Mouse (Mus musculus) left cerebral cortex, adult 11 months (tissue): ENCODE data around the gene Syt6.
A peak's percentile ranks its signal among the peaks of the same experiment; 100 is the strongest.
"Not testable (repeated sequence)": the region's sequence is repeated elsewhere in the genome, so short reads cannot be mapped to it uniquely, and the experiment has no call there.

Experiments used
- DNase-seq: peaks from one replicate; pipeline ENCODE4 v3.0.0; 2022; ENCODE audit warnings: low spot score

Syt6 gene

DNA sequence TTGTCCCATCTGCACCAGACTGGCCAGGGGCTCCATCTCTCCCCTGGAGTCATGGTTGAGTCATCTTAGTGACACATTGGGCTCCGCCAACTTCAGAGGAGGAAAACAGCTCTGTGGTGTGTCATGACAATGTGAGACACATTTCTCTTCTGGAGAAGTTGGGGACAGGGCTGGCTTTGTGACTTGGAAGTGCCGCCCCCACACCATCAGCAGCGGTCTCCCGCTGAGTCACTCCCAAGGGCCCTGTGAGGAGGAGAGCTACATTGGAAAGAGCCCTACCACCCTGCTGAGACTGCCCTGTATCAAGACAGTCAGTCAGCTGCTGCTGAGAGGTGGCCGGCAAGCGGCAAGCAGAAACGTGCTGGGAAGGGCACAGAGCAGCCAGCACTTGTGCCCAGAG, 26.0 kb downstream of the Syt6 start:
- peak; percentile 63 for DNase-seq

DNA sequence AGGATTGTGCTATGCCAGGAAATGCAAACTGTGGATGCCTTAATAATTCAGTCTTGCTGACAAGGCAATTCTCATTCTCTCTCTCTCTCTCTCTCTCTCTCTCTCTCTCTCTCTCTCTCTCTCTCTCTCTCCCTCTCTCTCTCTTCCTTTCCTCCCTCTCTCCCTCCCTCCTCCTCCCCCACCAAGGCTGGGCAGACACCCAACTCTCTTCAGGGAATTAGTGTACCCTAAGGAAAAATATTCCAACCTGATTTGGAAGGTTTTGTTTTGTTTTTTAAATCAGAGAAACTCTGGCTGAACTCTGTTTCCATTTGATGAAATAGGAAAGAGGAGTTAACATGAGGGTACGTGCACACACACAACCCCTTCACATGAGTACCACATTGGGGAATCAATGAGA, 26.5 kb downstream of the Syt6 start:
- DNase-seq: no peak

DNA sequence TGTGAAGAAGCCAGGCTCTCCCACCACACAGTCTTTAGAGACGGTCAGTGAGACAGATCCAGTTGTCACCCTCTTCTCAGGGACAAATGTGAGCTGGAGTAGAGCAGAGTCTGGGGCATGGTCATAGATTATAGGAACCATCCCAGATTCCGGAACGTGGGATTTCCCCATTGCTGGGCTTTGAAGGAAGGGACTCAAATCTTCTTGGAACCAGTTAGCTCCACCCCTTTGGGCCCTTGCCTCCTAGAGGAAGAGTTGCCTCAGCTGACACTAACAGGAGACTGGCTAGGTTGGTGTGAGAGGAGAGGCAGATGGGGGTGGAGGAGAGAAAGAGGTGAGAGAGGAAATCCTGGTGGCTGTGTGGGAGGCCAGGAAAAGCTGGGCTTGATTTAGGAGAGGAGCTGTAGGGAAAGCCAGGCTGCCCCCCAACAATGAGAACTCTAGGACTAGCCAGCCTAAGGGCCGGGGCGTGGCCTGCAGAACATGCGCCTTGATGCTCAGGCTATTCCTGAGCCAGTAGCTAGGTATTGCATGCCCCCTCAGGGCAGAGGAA, 31.1 kb downstream of the Syt6 start:
- no peak for DNase-seq

DNA sequence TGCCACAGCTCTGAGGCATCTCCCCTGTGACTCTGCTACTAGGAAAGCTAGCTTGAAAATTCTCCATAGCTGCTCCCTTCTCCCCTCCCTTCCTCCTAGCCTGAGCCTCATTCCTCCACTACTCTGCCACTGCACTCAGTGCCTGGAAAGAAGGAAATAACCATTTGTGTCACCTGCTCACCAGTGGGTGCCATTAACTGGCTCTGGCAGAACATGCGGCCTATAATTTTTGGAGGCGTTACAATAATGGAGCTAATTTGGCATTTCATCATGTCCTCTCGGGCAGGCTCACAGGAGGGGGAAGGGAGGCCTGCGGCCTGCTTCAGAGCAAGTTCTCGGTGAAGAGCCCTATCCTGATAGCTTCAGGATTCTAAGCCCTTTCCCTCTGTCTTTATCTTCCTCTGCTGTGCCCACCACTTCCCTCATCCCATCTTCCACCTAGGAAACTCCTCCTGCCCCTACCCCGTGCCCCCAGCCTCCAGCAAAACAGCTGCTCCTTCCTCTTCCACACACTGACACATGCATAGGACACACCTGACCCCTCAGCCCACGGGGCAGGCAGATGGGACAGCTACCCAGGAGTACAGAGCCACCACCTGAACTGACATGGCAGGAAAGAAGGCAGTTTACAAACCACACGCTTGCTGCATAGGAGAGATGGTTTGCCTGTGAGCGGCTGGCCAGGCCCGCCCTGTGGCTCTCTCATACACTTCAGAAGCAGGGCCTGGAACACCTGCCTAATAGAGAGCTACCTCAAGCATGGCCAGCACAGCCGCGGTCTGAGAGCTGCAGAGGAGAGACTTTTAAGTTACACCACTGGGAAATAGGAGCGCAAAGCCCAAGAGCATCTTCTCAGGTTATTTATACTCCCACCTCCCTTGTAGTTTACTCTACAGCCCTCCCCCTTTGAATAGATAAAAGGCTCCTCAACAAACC, 31.9 kb downstream of the Syt6 start:
- no peak for DNase-seq

DNA sequence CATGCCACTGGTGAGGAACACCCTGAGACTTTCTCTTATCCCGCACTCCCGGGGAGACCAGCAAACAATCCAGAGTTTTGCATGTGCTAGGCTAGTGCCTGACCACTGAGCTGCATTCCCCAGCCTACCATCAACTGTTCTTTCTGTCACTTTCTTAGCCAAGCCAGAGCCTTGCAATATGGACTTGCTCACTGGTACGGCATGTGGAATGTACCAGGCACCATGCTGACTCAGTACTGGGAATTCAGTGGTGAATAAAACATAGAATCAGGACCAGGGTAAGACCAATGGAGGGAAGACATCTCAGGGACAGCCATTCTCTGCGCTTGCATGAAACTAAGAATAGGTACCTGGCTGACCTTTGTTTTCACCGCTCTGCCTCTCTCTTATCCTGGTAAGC, 35.2 kb downstream of the Syt6 start:
- no peak for DNase-seq

DNA sequence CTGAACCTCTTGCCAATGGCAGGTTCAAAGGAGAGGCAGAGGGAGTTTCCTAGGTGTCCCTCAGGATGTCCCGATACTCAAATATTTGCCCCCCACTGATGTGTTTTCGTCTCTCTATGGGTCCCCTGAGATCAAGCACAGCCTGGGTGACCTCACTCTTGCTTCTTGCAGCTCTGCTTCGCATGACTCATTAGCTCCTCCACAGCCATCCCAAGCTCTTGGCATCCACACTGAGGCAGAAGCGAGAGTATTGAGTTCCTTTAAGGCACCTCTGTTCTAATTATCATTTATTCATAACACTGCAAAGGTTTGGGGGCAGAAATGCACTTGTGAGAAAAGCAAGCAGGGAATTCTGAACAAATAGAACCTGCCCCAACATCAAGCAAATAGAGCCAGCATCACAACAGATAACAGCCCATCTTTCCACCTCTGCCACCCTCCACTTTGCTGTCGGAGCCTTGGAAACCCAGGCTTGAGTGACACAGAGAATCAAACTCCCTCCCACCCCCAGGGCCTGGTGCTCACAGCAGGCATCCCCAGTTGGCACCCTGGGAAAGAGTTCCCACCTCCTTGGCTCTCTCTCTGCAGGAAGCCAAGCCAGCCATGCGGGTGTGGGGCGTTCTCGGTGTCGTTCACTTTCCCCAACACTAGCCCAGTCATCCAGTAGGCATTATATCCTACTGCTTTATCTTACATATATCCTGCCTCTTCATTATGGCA, 37.8 kb downstream of the Syt6 start:
- DNase-seq: peak; percentile 35

DNA sequence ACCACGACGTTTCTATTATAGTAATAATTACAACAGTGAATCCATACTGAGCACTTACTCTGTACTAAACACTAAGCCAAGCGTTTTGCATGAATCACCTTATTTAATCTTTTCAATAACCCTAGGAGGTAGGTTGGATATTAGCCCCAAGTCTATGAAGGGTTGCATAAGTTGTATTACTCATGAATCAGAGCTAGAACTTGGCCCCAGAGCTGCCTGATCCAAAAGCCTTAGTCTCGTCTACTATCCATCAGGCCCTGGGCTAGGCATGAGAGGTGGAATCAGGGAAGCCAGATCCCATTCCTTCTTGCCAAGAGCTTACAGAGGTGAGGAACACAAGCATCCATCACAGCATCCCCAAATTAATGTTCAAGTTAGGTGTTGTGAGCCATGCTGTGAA, 40.6 kb downstream of the Syt6 start:
- DNase-seq: no peak

DNA sequence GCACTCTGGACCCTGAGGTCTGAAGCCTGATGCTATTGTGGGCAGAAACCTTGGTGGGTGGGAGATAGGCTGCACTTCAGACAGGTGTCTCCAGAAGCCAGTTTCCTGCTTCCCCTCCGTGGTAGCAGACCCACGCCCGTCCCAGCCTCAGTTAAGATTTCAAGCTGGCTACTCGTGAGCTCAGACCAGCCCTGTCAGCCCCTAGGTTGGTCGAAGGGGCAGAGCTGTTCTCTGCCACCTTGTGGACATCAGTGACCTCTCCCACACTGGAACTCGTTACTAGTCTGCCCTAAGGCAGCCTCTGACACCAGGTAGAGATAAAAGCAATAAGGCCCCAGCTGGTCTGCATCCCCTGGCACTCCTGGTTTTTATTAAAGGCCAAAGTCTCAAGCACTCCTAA, 42.0 kb downstream of the Syt6 start:
- DNase-seq: no peak

DNA sequence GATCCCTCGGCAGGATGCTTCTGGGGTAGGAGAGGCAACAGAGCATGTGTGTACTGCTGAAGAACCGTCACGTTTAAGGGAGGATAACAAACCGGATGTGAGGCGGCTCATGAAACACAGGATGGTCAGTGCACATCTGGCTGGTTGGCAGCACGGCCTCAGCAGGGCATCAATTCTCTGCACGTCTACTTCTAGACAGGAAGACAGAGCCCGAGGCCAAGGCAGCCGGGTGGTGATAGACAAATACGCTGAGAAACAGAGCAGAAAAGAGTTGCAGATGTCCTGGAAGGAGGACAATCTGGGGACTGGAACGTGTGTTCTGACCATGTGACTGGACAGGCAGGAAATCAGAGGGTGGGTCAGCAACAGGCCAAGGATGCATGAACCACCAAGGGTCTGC, 45.1 kb downstream of the Syt6 start:
- DNase-seq: no peak

DNA sequence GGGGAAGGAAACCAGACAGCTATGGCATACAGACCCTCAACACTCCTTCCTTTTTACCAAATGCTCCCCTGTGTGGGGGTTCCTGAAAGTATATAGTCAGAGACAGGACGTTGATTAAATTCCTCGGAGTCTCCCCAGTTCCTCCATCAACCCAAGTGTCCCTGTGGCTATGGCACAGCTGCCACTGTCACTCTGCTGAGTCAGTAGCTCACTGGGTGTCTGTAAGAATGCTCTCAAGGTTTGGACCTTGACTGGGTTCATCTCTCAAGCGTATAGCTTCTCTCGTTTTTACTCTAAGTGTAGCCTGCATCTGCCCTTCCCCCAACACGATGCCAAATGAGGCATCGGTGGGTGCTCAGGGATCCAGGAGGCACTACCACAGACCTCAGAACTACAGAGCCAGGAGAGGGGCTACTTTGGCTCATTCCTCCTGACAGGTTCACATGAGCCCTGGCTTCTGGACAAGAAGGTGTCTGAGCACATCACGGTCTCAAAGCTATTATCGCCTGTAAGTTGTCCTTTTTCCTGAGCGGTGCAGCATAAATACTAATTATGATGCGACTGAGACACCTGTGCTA, 49.0 kb downstream of the Syt6 start:
- no peak for DNase-seq

DNA sequence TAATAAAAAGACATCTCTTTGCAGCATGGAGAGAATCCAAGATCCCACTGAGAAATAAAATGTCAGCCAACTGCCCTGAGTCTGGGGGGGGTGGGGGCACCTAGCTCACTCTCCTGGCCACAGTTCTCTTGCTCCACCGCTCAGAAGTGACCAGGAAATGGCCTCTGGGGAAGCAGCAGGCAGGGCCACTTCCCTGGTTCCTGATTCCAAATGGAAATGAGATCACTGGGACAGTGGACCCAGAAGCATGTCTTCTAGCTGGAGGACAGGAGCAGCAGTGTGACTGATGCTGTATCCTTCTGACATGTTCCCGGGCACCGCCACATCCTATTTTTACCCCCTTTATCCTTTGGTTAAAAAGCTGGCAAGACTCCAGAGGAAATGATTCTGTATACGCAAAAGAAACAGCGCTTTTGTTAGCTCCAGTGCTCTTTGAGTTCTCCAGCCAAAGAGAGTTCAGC, 49.6 kb downstream of the Syt6 start:
- DNase-seq: no peak

DNA sequence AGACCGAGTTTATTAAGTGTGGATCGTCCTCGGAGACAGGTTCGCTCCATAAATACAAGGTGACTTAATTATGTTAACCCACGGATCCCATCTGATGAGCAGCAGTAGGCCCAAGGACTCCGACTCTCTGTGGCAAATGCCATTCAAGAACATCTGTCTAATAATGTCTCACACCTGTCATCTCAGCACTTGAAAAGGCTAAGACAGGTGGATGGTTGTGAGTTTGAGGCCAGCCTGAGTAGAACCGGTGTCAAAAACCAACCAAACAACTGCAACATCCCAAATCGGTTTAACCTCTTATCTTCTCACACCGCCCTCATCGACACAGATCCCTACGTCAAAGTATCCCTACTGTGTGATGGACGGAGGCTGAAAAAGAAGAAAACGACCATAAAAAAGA, 50.1 kb downstream of the Syt6 start:
- DNase-seq: no peak

DNA sequence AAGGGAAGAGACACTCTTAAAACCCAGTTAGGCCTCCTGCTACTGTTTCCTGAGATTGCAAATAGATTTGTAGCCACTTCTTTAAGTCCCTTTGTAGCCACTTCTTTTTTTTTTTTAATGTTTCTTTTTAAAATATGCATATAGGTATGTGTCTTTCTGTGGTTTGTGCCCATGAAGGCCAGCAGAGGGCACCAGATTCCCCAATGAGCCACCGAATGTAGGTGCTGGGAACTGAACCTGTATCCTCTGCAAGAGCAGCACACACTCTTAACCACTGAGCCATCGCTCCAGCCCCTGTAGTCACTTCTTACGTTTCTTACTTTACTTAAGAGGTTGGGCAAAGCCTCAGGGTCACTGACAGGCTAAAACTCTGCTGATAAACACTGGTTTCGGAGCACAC, 51.5 kb downstream of the Syt6 start:
- no peak for DNase-seq

DNA sequence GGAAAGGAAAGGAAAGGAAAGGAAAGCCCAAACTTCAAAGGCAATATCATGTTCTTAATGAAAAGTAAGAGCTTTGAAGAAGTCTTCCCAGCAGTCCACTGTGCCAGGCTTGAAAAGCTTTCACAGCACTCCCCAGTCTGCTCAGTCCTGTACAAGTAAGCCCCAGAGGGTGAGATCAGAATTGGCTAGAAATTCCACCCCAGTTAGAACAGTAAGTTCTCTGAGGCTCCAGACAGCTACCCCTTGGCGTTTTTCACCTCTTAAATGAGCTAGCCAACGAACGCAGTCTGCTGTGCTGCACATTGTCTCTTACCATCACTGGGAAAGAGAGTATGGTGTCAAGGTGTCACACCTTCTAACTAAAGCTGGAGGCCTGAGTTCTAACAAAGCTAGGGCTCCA, 52.6 kb downstream of the Syt6 start:
- DNase-seq: no peak

DNA sequence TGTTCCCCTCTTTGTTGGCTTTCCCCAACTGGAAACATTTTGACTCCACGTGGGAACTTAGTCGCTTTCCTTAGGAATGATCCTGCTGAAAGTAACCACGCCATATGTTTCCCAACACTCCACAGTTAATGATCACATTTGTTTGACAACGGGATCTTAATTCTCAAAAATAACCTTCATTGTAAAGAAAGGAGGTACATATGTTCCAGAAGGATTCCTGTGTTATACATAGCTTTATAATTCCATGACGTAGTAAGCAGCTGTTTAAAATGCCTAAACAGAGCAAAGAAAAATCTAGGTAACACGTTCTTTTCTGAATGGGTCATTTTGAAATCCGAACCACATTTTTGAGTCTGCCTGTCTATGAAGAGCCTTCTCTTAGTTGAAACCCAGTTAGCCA, 58.1 kb downstream of the Syt6 start:
- no peak for DNase-seq

DNA sequence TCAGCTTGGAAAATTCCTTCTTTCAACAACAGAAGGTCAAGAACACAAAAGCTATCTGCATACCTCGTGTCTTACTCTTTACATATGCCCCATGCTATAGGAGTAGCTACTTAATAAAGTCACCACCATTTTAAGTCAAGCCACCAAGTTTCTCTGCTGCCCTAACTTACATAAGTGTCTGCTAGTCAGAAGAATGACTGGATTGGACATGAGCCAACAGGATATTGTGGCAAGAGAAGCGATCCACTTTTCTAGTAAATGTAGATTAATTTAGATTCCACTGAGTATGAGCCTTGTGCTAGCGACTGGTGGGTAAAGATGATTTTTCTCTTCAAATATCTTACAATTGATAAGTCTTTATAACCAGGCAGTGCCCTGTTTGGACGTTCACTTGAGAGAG, 58.8 kb downstream of the Syt6 start:
- no peak for DNase-seq

DNA sequence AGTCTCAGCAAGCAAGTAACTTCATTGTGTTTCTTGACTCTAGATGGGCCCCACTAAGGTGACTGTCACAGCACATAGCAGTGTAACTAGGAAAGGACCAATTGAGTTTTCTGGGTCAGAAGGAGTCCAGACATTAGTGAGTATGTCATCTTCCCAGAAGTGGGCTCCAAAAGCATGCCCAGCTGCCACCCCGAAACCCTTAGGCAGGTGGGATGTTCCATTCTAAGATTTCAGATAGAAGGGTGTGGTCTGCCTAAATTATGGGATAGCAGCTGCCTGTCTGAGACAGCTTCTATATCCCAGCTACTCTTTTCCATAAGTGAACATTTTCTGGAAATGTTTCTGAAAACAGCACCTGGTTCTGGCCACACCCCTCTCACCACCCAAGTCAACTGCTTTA, 59.2 kb downstream of the Syt6 start:
- no peak for DNase-seq

DNA sequence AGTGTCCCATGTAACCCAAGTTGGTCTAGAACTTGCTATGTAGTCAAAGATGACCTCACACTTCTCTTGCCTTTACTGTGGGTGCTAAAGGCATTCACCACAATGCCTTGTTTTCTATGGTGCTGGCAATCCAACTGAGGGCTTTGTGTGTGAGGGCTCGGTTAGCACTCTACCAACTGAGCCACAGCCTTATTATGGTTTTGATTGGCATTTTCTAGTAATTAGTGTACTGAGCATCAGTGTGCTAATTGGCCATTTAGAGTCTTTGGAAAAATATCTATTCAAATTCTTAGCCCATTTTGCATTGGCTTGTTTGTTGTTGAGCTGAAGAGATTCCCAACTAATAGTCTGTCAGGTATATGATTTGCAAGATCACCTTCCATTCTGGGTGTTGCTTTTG, 62.6 kb downstream of the Syt6 start:
- DNase-seq: no peak

DNA sequence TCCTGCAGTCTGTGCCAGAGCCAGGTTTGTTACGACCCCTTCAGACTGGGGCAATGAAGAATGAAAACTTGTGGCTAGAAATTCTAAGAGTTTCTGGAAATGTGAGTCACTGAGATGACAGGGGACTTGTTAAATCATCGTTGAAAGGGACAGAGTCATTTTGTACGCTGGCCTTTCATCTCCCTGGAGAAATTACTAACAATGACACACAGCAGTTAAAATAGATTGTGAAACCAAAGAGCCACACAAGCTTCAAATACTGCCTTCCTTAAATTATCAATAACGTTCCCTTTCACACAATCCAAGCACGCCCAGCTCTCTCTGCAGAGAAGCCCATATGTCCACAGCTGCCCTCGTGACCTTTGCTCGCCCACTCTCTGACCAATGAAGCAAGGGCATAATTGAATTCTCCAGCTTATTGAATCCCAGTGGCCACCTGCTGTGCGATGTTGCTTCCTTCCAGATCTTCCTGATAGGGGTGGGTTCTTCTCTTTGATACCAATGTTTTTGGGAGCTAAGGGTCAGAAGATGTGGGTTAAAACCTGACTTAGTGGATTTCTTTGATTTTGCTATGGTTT, 65.3 kb downstream of the Syt6 start:
- no peak for DNase-seq

DNA sequence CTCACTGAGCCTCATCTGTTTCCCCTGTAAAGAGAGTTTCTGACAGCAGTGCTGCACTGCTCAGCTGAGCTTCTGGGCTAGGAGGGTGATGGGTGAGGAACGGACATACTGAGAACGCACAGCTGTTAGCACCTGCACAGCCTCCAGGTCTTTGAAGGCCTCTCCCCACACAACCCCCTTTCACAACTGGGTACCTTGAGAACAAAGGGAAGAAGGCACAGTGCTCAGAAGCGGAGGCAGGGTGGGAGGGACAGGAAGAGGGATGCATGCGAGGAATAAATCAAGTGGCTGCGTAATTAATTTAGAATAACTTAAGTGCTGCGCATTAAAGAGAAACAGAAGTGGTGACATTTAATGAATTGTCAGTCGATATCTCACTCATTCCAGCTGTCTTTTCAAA, 66.3 kb downstream of the Syt6 start:
- DNase-seq: no peak

DNA sequence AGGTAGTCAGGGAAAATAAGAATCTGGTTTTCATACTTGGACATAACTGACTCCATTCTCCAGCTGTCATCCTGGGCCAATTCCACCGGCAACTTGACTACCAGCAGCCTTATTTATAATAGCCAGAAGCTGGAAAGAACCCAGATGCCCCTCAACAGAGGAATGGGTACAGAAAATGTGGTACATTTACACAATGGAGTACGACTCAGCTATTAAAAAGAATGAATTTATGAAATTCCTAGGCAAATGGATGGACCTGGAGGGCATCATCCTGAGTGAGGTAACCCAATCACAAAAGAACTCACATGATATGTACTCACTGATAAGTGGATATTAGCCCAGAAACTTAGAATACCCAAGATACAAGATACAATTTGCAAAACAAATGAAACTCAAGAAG, 70.9 kb downstream of the Syt6 start, which contains the start of gene Atg4a-ps:
Gene Atg4a-ps (minus strand): TSS at position 101 of the 400 bp plus-strand sequence.
- DNase-seq: not testable (repeated sequence)

DNA sequence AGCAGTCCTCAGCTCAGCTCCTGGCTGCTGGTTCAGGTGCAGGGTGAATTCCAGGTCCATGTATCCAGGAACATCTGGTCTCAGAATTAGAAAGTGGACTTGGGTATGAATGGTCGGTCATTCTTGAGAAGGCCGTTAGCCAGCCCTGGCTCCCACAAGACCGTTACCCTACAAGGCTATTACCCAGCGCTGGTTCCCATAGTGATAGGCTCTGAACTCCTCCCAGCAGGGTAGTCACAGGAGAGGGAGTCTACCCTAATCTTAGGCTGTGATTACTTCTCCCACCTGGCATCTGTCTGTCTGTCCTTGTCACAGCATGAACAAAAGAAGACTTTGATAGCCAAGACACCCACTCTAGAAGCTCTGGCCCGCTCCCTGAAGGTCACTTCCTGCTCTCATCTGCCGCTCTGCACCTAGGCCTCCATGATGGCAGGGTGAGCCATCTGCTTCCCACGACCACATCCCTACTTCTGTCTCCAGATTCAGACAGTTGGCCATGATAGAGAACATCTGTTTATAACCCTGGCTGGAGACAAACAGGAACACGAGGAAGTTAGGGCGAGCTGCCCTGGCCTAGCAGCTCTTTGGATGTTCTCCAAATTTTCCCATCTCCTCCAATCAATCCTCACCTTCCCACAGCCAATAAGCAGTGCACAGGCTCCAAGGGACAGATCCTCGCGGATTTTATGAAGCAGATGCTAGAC, 72.3 kb downstream of the Syt6 start:
- DNase-seq: no peak
